Mouse (Mus musculus) telencephalon, adult 2 months (tissue): ENCODE data around the gene Hivep3.
A peak's percentile ranks its signal among the peaks of the same experiment; 100 is the strongest.

Experiments
- DNase-seq: peaks from one replicate; pipeline ENCODE4 v3.0.0-alpha.2; 2011; ENCODE audit warnings: low read depth, low spot score

The Hivep3 gene

GRCm38 (mm10) chr4:119947232-119948162 lies 213.9 kb downstream of the Hivep3 start:
- DNase-seq = no peak

- DNase-seq = no peak
These were observed 214.8 kb downstream of the Hivep3 start for GRCm38 (mm10) chr4:119948406-119948805.

GRCm38 (mm10) chr4:119948922-119949614 lies 215.5 kb downstream of the Hivep3 start:
- peak; percentile 87 for DNase-seq

- no peak for DNase-seq
These were observed 216.6 kb downstream of the Hivep3 start for GRCm38 (mm10) chr4:119950181-119950580.

GRCm38 (mm10) chr4:119951081-119951480 lies 217.5 kb downstream of the Hivep3 start:
- no peak for DNase-seq

GRCm38 (mm10) chr4:119955008-119955407 lies 221.4 kb downstream of the Hivep3 start:
- DNase-seq = no peak

- no peak for DNase-seq
These were observed 224.4 kb downstream of the Hivep3 start for GRCm38 (mm10) chr4:119957970-119958369.

GRCm38 (mm10) chr4:119959293-119959692 lies 225.7 kb downstream of the Hivep3 start:
- no peak for DNase-seq

GRCm38 (mm10) chr4:119959873-119960272 lies 226.3 kb downstream of the Hivep3 start:
- DNase-seq = no peak

GRCm38 (mm10) chr4:119960523-119960922 lies 226.9 kb downstream of the Hivep3 start:
- DNase-seq = no peak

GRCm38 (mm10) chr4:119961164-119961563 lies 227.6 kb downstream of the Hivep3 start:
- DNase-seq = no peak

GRCm38 (mm10) chr4:119962066-119962465 lies 228.5 kb downstream of the Hivep3 start:
- DNase-seq = no peak

- DNase-seq = peak; percentile 88
These were observed 232.8 kb downstream of the Hivep3 start for GRCm38 (mm10) chr4:119966105-119967072.

- no peak for DNase-seq
These were observed 233.6 kb downstream of the Hivep3 start for GRCm38 (mm10) chr4:119967073-119967608.

- DNase-seq = no peak
These were observed 234.1 kb downstream of the Hivep3 start for GRCm38 (mm10) chr4:119967636-119968035.

GRCm38 (mm10) chr4:119968071-119968470 lies 234.5 kb downstream of the Hivep3 start:
- DNase-seq = no peak

GRCm38 (mm10) chr4:119968887-119969286 lies 235.3 kb downstream of the Hivep3 start:
- no peak for DNase-seq

GRCm38 (mm10) chr4:119970166-119970565 lies 236.6 kb downstream of the Hivep3 start:
- peak; percentile 94 for DNase-seq

- DNase-seq = no peak
These were observed 238.8 kb downstream of the Hivep3 start for GRCm38 (mm10) chr4:119972375-119972774.

GRCm38 (mm10) chr4:119973729-119974605 lies 240.4 kb downstream of the Hivep3 start:
- DNase-seq = no peak
